Mouse (Mus musculus): ENCODE results near the gene Acvr1b. TPM values are rescaled to one million over a fixed set of nuclear protein-coding genes. Genes with fewer than 3 reads are reported as not detected.

The Acvr1b gene
- polyA plus RNA-seq, 1 experiment: 75.3 TPM

- TF ChIP-seq POLR2A (IDR thresholded peaks at IDR 0.05; ENCODE audit: borderline replicate concordance, extremely low read depth, insufficient read depth, insufficient read length, poor library complexity, severe bottlenecking): no peak
- no peak for TF ChIP-seq CTCF (IDR thresholded peaks at IDR 0.05; ENCODE audit: borderline replicate concordance, extremely low read depth, insufficient read depth, insufficient read length)
- DNase-seq (ENCODE audit: low read depth): no peak
Measured at GRCm38 (mm10) chr15:101233183-101233582, 59.3 kb downstream of the Acvr1b start.

GRCm38 (mm10) chr15:101233641-101234275 is 59.9 kb downstream of the Acvr1b start:
- no peak for DNase-seq (ENCODE audit: low read depth)
- TF ChIP-seq CTCF (IDR thresholded peaks at IDR 0.05; ENCODE audit: borderline replicate concordance, extremely low read depth, insufficient read depth, insufficient read length) (no peak), POLR2A (IDR thresholded peaks at IDR 0.05; ENCODE audit: borderline replicate concordance, extremely low read depth, insufficient read depth, insufficient read length, poor library complexity, severe bottlenecking) (no peak)

DNA sequence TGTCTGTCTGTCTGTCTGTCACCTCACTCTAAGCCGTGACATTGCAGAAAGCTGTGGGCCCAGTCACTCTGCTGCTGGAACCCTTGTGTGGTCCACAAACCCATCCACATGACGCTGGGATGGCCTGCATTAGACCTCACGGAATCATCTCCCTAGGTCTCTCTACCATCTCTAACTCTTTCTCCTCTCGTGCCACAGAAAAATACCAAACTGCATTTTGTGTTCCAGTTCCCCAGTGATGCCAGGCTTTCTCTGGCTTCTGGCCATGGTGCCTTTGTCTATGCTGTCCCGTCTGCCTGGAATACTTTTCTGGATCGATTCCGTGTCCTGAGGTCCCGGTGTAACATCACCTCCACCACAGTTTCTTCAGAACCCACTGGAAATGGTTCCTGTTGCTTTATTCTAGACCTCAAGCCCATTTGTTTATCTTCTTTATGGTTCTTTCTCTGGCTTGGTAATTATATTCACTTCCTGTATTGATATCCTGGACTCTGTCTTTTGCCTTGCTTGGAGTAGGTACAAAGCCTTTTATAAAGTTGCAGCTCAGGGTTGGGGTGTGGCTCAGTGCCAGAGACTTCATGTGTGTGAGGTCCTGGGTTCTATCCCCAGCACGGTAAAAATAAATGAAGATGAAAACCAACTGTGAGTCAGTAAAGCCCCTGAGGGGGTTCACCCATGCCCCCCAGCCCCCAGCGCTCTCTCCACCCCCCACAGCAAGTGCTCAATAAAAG is 60.9 kb downstream of the Acvr1b start:
- DNase-seq (ENCODE audit: low read depth): no peak
- no peak for TF ChIP-seq POLR2A (IDR thresholded peaks at IDR 0.05; ENCODE audit: borderline replicate concordance, extremely low read depth, insufficient read depth, insufficient read length, poor library complexity, severe bottlenecking)
- TF ChIP-seq CTCF (IDR thresholded peaks at IDR 0.05; ENCODE audit: borderline replicate concordance, extremely low read depth, insufficient read depth, insufficient read length): no peak

DNA sequence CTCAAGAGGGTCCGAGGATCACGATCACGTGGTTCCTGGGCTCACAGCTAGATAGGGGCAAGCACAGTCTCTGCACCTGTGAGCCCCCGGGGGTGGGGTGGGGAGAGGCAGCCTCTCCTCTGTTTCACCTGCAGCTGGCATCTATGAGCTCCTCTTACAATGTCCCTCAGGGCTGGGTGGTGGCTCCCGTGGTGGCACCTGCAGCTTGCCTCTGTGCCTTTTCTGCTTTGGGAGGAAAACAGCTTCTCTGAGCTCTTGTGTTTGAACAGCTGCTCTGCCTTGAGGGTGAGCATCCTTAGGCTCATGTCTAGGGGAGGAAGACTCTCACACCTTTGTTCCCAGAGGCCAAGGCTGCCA is 61.5 kb downstream of the Acvr1b start:
- no peak for DNase-seq (ENCODE audit: low read depth)
- TF ChIP-seq POLR2A (IDR thresholded peaks at IDR 0.05; ENCODE audit: borderline replicate concordance, extremely low read depth, insufficient read depth, insufficient read length, poor library complexity, severe bottlenecking) (no peak), CTCF (IDR thresholded peaks at IDR 0.05; ENCODE audit: borderline replicate concordance, extremely low read depth, insufficient read depth, insufficient read length) (no peak)

- peak; percentile 35 for DNase-seq (ENCODE audit: low read depth)
- TF ChIP-seq CTCF (IDR thresholded peaks at IDR 0.05; ENCODE audit: borderline replicate concordance, extremely low read depth, insufficient read depth, insufficient read length) (no peak), POLR2A (IDR thresholded peaks at IDR 0.05; ENCODE audit: borderline replicate concordance, extremely low read depth, insufficient read depth, insufficient read length, poor library complexity, severe bottlenecking) (no peak)
Measured at GRCm38 (mm10) chr15:101235728-101236327, 62.0 kb downstream of the Acvr1b start.

DNA sequence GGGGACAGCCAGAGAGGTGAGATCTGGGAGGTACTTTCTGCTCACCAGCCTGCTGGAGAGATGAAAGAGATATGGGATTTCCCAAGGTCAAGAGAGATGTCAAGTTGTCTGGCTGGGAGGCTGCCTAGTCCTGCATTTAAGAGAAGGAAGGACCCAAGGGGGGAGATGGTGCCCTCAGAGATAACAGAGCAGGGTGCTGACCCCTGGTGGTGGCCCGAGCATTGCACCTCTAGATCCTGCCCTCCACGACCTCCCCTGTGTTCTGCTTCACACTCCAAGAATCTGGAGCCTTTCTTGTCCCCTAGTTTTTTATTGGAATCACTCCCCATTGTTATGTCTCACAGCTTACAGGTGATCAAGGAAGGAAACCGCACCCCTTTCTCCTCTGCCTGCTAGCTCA is 63.0 kb downstream of the Acvr1b start:
- peak; percentile 45 for DNase-seq (ENCODE audit: low read depth)
- TF ChIP-seq CTCF (IDR thresholded peaks at IDR 0.05; ENCODE audit: borderline replicate concordance, extremely low read depth, insufficient read depth, insufficient read length) (peak; percentile 79), POLR2A (IDR thresholded peaks at IDR 0.05; ENCODE audit: borderline replicate concordance, extremely low read depth, insufficient read depth, insufficient read length, poor library complexity, severe bottlenecking) (no peak)

- DNase-seq (ENCODE audit: low read depth): peak; percentile 75
- peak; percentile 76 for TF ChIP-seq CTCF (IDR thresholded peaks at IDR 0.05; ENCODE audit: borderline replicate concordance, extremely low read depth, insufficient read depth, insufficient read length)
- TF ChIP-seq POLR2A (IDR thresholded peaks at IDR 0.05; ENCODE audit: borderline replicate concordance, extremely low read depth, insufficient read depth, insufficient read length, poor library complexity, severe bottlenecking): no peak
Measured at GRCm38 (mm10) chr15:101238885-101239511, 65.1 kb downstream of the Acvr1b start.

DNA sequence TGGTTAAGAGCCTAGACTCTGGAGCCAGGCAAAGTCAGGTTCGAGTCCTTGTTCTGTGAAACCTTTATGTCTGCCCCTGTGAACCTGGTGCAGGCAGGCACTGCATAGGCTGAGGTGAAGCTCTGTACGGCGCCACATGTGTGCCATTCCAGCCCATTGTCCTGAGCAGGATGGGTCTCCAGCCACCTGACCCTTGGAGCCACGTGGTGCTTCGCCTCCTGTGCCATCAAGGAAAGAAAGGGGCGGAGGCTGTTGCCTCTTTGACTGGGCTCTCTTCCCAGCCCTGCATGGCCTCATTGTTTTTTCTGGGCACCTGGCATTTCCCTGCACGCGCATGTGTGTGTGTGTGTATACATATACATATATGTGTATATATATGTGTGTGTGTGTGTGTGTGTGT is 66.0 kb downstream of the Acvr1b start:
- TF ChIP-seq POLR2A (IDR thresholded peaks at IDR 0.05; ENCODE audit: borderline replicate concordance, extremely low read depth, insufficient read depth, insufficient read length, poor library complexity, severe bottlenecking) (no peak), CTCF (IDR thresholded peaks at IDR 0.05; ENCODE audit: borderline replicate concordance, extremely low read depth, insufficient read depth, insufficient read length) (no peak)
- DNase-seq (ENCODE audit: low read depth): no peak

DNA sequence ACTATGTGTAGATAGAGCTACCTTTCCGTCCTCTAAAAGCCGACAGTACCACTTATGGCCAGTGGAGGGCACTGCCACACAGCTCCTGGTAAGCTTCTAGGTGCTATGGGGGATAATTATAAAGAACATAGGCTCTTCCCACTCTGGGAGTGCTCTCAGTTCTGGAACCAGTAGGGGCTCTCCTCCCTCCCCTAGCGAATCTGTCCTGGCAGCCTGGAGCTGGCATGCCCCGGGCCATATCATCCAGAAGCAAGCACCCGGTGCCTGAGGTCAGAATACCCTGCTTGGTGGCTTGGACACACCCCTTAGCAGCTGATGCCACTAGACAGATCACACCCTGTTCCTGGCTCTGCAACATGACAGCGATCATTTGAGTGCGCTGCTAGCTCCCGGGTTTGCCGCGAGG is 66.9 kb downstream of the Acvr1b start:
- peak; percentile 90 for DNase-seq (ENCODE audit: low read depth)
- no peak for TF ChIP-seq POLR2A (IDR thresholded peaks at IDR 0.05; ENCODE audit: borderline replicate concordance, extremely low read depth, insufficient read depth, insufficient read length, poor library complexity, severe bottlenecking)
- peak; percentile 82; the same call in 1 of the 2 replicates for TF ChIP-seq CTCF (IDR thresholded peaks at IDR 0.05; ENCODE audit: borderline replicate concordance, extremely low read depth, insufficient read depth, insufficient read length)

- TF ChIP-seq CTCF (IDR thresholded peaks at IDR 0.05; ENCODE audit: borderline replicate concordance, extremely low read depth, insufficient read depth, insufficient read length): no peak
- no peak for TF ChIP-seq POLR2A (IDR thresholded peaks at IDR 0.05; ENCODE audit: borderline replicate concordance, extremely low read depth, insufficient read depth, insufficient read length, poor library complexity, severe bottlenecking)
- no peak for DNase-seq (ENCODE audit: low read depth)
Measured at GRCm38 (mm10) chr15:101241236-101241635, 67.4 kb downstream of the Acvr1b start.

DNA sequence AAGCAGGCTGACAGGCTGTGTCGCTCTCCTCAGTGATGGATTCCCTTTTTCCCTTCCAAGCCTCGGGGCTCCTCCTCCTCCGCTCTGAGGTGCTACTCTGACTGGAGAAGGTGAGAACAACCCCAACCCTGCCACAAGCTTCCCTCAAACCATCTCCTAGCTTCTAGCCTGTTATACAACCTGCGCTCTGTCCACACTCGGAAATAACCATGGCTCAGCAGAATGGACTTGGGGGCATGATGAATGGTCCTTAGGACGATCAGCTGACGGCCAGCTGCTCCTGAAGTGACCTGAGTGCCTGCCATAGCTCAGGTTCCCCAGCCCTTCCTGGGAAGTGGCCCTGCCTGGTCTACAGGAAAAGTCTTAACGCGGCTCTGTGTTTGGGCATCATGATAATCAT is 68.0 kb downstream of the Acvr1b start:
- no peak for TF ChIP-seq CTCF (IDR thresholded peaks at IDR 0.05; ENCODE audit: borderline replicate concordance, extremely low read depth, insufficient read depth, insufficient read length)
- TF ChIP-seq POLR2A (IDR thresholded peaks at IDR 0.05; ENCODE audit: borderline replicate concordance, extremely low read depth, insufficient read depth, insufficient read length, poor library complexity, severe bottlenecking): no peak
- no peak for DNase-seq (ENCODE audit: low read depth)
